In genomic region chr15:100199790-100200189, GRCm38 (mm10) we compare ENCODE assay signal across 8 mouse cellular contexts.
A peak's percentile ranks its signal among the peaks of the same experiment; 100 is the strongest.
DNase-seq lines count a peak whose midpoint lies in the region.

No protein-coding gene starts in this region.

- DNase-seq in Muller cell, postnatal 12 days (ENCODE audit: inconsistent ontology term), result peak; percentile 76
- peak; percentile 96 for DNase-seq in cerebellum, adult 11-12 months
- peak; percentile 98 for DNase-seq in heart, adult 11 months
- peak; percentile 25 to 59 for DNase-seq in kidney, postnatal 25 days
- DNase-seq in B cell, adult 2 months, result no peak
- no peak for DNase-seq in ovary, adult 18-20 months (ENCODE audit: low spot score)
- no peak for DNase-seq in frontal cortex, postnatal 10 days (ENCODE audit: low spot score in 2 of 2)
- DNase-seq in layer of hippocampus, adult 9-11 months, result no peak

Comparison
In these comparisons a context has a peak if more than half of its experiments do, and no peak if none do; other contexts are left out.
1. DNase-seq: peak in Muller cell, postnatal 12 days (single experiment), cerebellum, adult 11-12 months (single experiment), heart, adult 11 months (single experiment) and kidney, postnatal 25 days (2 of 2); none in B cell, adult 2 months (0 of 2), ovary, adult 18-20 months (single experiment), frontal cortex, postnatal 10 days (0 of 2) and layer of hippocampus, adult 9-11 months (single experiment).